Mouse (Mus musculus): ENCODE measurements around the gene Ankk1. TPM values are rescaled to one million over a fixed set of nuclear protein-coding genes. Genes with fewer than 3 reads are reported as not detected.

Gene Ankk1
- total and polyA plus RNA-seq, 3 experiments: 0.13 to 0.52 (median 0.36) TPM

- DNase-seq (ENCODE audit: extremely low read depth): no peak
- Histone ChIP-seq H3K4me2 (ENCODE audit: insufficient read depth, low read depth, poor library complexity, severe bottlenecking) (no peak overlapping the region), H3K9me3 (replicated peaks; ENCODE audit: low read length) (no peaks in the 10 kb centered on the region), H3K4me1 (ENCODE audit: control insufficient read depth in 1 of 2, insufficient read depth in 2 of 2) (peaks cover 10 to 42% of the 10 kb centered on the region in 2 experiments; a peak in 3 of 4 replicates), H3K4me3 (replicated peaks in 1 of 3; ENCODE audit: low read depth in 2 of 3, low read length in 2 of 3, poor library complexity in 1 of 3) (no peak overlapping the region), H3K9ac (ENCODE audit: insufficient read depth, low read depth) (no peak overlapping the region), H3K27me3 (replicated peaks) (peaks cover 1% of the 10 kb centered on the region), H3K27ac (ENCODE audit: insufficient read depth, low read depth) (no peak overlapping the region), H3K36me3 (replicated peaks in 1 of 2; ENCODE audit: control insufficient read depth in 1 of 2, insufficient read depth in 1 of 2, low read length in 1 of 2) (no peaks in the 10 kb centered on the region), H3K79me2 (replicated peaks; ENCODE audit: control insufficient read depth, extremely low read depth, insufficient read depth, poor library complexity, severe bottlenecking) (no peaks in the 10 kb centered on the region)
- dilution Hi-C loops (cut with MboI; ENCODE audit: extremely low pct_ligation_motif_present, extremely low pct_unique_long_range_greater_than_20kb, low sequenced_read_pairs) (no loop called here), in situ Hi-C loops (cut with MboI; ENCODE audit: low pct_ligation_motif_present, low pct_unique_long_range_greater_than_20kb, low sequenced_read_pairs) (no loop called here)
- TF ChIP-seq TCF12 (IDR thresholded peaks at IDR 0.05; ENCODE audit: low read depth, low read length): no peak
- TF ChIP-seq CHD1 (IDR thresholded peaks at IDR 0.05; ENCODE audit: low read depth, low read length): no peak
- TF ChIP-seq NRF1 (IDR thresholded peaks at IDR 0.05; ENCODE audit: low read depth, low read length): no peak
Measured at GRCm38 (mm10) chr9:49407028-49407427, 19.8 kb downstream of the Ankk1 start.

- TF ChIP-seq ELF1 (IDR thresholded peaks at IDR 0.05; ENCODE audit: low read depth, low read length) (no peak), CHD1 (IDR thresholded peaks at IDR 0.05; ENCODE audit: low read depth, low read length) (no peak)
- Histone ChIP-seq H3K4me1 (ENCODE audit: control insufficient read depth in 1 of 2, insufficient read depth in 2 of 2) (peaks cover 8 to 13% of the 10 kb centered on the region in 2 experiments; a peak in 3 of 4 replicates), H3K9me3 (replicated peaks; ENCODE audit: low read length) (no peaks in the 10 kb centered on the region), H3K4me3 (replicated peaks in 1 of 3; ENCODE audit: low read depth in 2 of 3, low read length in 2 of 3, poor library complexity in 1 of 3) (no peak overlapping the region), H3K79me2 (replicated peaks; ENCODE audit: control insufficient read depth, extremely low read depth, insufficient read depth, poor library complexity, severe bottlenecking) (no peaks in the 10 kb centered on the region), H3K27ac (ENCODE audit: insufficient read depth, low read depth) (no peak overlapping the region), H3K27me3 (replicated peaks) (peaks cover 4% of the 10 kb centered on the region), H3K9ac (ENCODE audit: insufficient read depth, low read depth) (no peak overlapping the region), H3K36me3 (replicated peaks in 1 of 2; ENCODE audit: control insufficient read depth in 1 of 2, insufficient read depth in 1 of 2, low read length in 1 of 2) (no peaks in the 10 kb centered on the region), H3K4me2 (ENCODE audit: insufficient read depth, low read depth, poor library complexity, severe bottlenecking) (no peak overlapping the region)
- DNase-seq (ENCODE audit: extremely low read depth): no peak
- dilution Hi-C loops (cut with MboI; ENCODE audit: extremely low pct_ligation_motif_present, extremely low pct_unique_long_range_greater_than_20kb, low sequenced_read_pairs) (no loop called here), in situ Hi-C loops (cut with MboI; ENCODE audit: low pct_ligation_motif_present, low pct_unique_long_range_greater_than_20kb, low sequenced_read_pairs) (no loop called here)
Measured at GRCm38 (mm10) chr9:49403711-49404110, 23.1 kb downstream of the Ankk1 start.

GRCm38 (mm10) chr9:49396006-49396405 lies 30.8 kb downstream of the Ankk1 start:
- no peaks in the 10 kb centered on the region for H3K9me3 ChIP-seq (replicated peaks; ENCODE audit: low read length)
- H3K4me1 ChIP-seq (ENCODE audit: control insufficient read depth in 1 of 2, insufficient read depth in 2 of 2): no peaks in the 10 kb centered on the region
- H3K36me3 ChIP-seq (replicated peaks in 1 of 2; ENCODE audit: control insufficient read depth in 1 of 2, insufficient read depth in 1 of 2, low read length in 1 of 2): no peaks in the 10 kb centered on the region
- H3K4me2 ChIP-seq (ENCODE audit: insufficient read depth, low read depth, poor library complexity, severe bottlenecking): no peak overlapping the region
- no peak for DNase-seq (ENCODE audit: extremely low read depth)
- H3K27me3 ChIP-seq (replicated peaks): peaks cover 8% of the 10 kb centered on the region
- no peak for TF ChIP-seq ZMIZ1 (IDR thresholded peaks at IDR 0.05; ENCODE audit: low read depth, low read length)
- TF ChIP-seq MYC (IDR thresholded peaks at IDR 0.05; ENCODE audit: low read depth, low read length): no peak
- no peak for TF ChIP-seq POLR2A (IDR thresholded peaks at IDR 0.05; ENCODE audit: low read depth, low read length)
- no peak for TF ChIP-seq JUN (IDR thresholded peaks at IDR 0.05; ENCODE audit: insufficient read depth, low read depth, low read length)
- TF ChIP-seq ZNF384 (IDR thresholded peaks at IDR 0.05; ENCODE audit: low read depth, low read length): no peak
- no peak for TF ChIP-seq KAT2A (IDR thresholded peaks at IDR 0.05; ENCODE audit: insufficient replicate concordance, low read length)
- TF ChIP-seq UBTF (IDR thresholded peaks at IDR 0.05; ENCODE audit: low read depth, low read length): no peak
- TF ChIP-seq MAFK (IDR thresholded peaks at IDR 0.05; ENCODE audit: insufficient replicate concordance, low read length): no peak
- no peak for TF ChIP-seq MXI1 (IDR thresholded peaks at IDR 0.05; ENCODE audit: low read depth, low read length)
- TF ChIP-seq MEF2A (IDR thresholded peaks at IDR 0.05; ENCODE audit: borderline replicate concordance, low read depth, low read length): no peak
- TF ChIP-seq CHD1 (IDR thresholded peaks at IDR 0.05; ENCODE audit: low read depth, low read length): no peak
- no peak for TF ChIP-seq ZC3H11A (IDR thresholded peaks at IDR 0.05; ENCODE audit: low read depth, low read length)
- H3K27ac ChIP-seq (ENCODE audit: insufficient read depth, low read depth): no peak overlapping the region
- no peak overlapping the region for H3K4me3 ChIP-seq (replicated peaks in 1 of 3; ENCODE audit: low read depth in 2 of 3, low read length in 2 of 3, poor library complexity in 1 of 3)
- in situ Hi-C loops (cut with MboI; ENCODE audit: low pct_ligation_motif_present, low pct_unique_long_range_greater_than_20kb, low sequenced_read_pairs): no loop called here
- dilution Hi-C loops (cut with MboI; ENCODE audit: extremely low pct_ligation_motif_present, extremely low pct_unique_long_range_greater_than_20kb, low sequenced_read_pairs): no loop called here
- no peak overlapping the region for H3K9ac ChIP-seq (ENCODE audit: insufficient read depth, low read depth)
- no peaks in the 10 kb centered on the region for H3K79me2 ChIP-seq (replicated peaks; ENCODE audit: control insufficient read depth, extremely low read depth, insufficient read depth, poor library complexity, severe bottlenecking)

Data from CH12.LX (cell line).